In the genomic region with DNA sequence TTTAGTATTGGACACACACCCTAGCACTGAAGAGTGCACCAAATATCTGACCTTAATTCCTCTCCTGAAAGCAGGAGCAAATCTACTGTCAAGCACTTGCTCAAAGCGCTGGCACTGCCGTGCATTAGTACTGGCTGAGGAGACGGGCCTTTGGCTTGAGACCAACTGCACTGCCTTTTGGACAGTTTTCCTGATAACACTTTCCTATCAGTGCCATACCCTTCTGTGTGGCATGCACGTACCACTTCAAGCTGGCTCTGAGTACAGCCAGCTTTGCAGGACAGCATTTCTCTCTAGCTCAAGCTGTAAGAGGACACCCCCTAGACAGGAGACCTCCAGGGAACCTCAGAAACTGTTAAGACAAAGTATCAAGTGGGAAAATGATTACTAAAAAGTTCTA, we compare ENCODE assay signal across 15 mouse cellular contexts. TPM values are rescaled to one million over a fixed set of nuclear protein-coding genes. Genes with fewer than 3 reads are reported as not detected.
DNase-seq lines count a peak whose midpoint lies in the region; ATAC-seq and TF ChIP-seq lines count a peak whose summit lies in the region.
"Had no signal": no experiment of that assay in that cellular context is flagged by ENCODE, and none has a peak within 500 bp of the region (broad histone marks: within the 10 kb centered on the region; RNA-seq: fewer than 3 reads in every experiment).

No protein-coding gene starts in this region.

- DNase-seq in liver, embryonic 13.5 days, result no peak
- no peak for DNase-seq in forebrain, postnatal 0 days
- no peak for DNase-seq in layer of hippocampus, postnatal 36 days
- DNase-seq: thymus, adult 18-20 months had no signal

- no peak for TF ChIP-seq CTCF in forebrain, postnatal 0 days (IDR thresholded peaks at IDR 0.05; ENCODE audit: low read depth)

- H3K27ac ChIP-seq in liver, embryonic 13.5 days, result no peak overlapping the region
- no peak overlapping the region for H3K27ac ChIP-seq in liver, embryonic 12.5 days
- peak overlapping the region; percentile 35 to 76; a peak in 3 of 4 replicates for H3K27ac ChIP-seq in heart, embryonic 14.5 days (replicated peaks in 1 of 2; ENCODE audit: control insufficient read depth in 1 of 2, insufficient read depth in 1 of 2, low read depth in 2 of 2, low read length in 2 of 2)
- H3K27ac ChIP-seq in forebrain, postnatal 0 days (ENCODE audit: low read depth, low read length), result no peak overlapping the region
- H3K27ac ChIP-seq: limb, embryonic 13.5 days had no signal

- no peaks in the 10 kb centered on the region for H3K27me3 ChIP-seq in liver, embryonic 13.5 days
- no peaks in the 10 kb centered on the region for H3K27me3 ChIP-seq in liver, embryonic 12.5 days (replicated peaks)
- no peaks in the 10 kb centered on the region for H3K27me3 ChIP-seq in heart, embryonic 14.5 days (ENCODE audit: control insufficient read depth, insufficient read depth, low read length)
- no peaks in the 10 kb centered on the region for H3K27me3 ChIP-seq in forebrain, postnatal 0 days (ENCODE audit: insufficient read depth, low read length)
- H3K27me3 ChIP-seq: limb, embryonic 13.5 days had no signal

- WGBS in liver, embryonic 13.5 days (ENCODE audit: insufficient replicate concordance), result 31% methylated on average over 4 of the region's 4 CpGs
- 29% methylated on average over 4 of the region's 4 CpGs for WGBS in liver, embryonic 12.5 days (ENCODE audit: insufficient replicate concordance)
- WGBS in heart, embryonic 14.5 days, result 20% methylated on average over 4 of the region's 4 CpGs
- WGBS in forebrain, postnatal 0 days, result 74% methylated on average over 4 of the region's 4 CpGs

- no peak overlapping the region for H3K9ac ChIP-seq in liver, embryonic 13.5 days
- H3K9ac ChIP-seq in liver, embryonic 12.5 days, result no peak overlapping the region
- no peak overlapping the region for H3K9ac ChIP-seq in heart, embryonic 14.5 days (ENCODE audit: low read length)
- no peak overlapping the region for H3K9ac ChIP-seq in forebrain, postnatal 0 days
- H3K9ac ChIP-seq: limb, embryonic 13.5 days had no signal

- H3K9me3 ChIP-seq in liver, embryonic 13.5 days (replicated peaks), result no peaks in the 10 kb centered on the region
- H3K9me3 ChIP-seq in liver, embryonic 12.5 days (replicated peaks), result no peaks in the 10 kb centered on the region
- no peaks in the 10 kb centered on the region for H3K9me3 ChIP-seq in heart, embryonic 14.5 days (ENCODE audit: control insufficient read depth, low read length)
- no peaks in the 10 kb centered on the region for H3K9me3 ChIP-seq in forebrain, postnatal 0 days (ENCODE audit: low read length)
- H3K9me3 ChIP-seq: limb, embryonic 13.5 days had no signal

- H3K4me2 ChIP-seq in liver, embryonic 13.5 days, result no peak overlapping the region
- H3K4me2 ChIP-seq in liver, embryonic 12.5 days, result no peak overlapping the region
- 0 out of 2 replicates have a peak overlapping the region, but pooled peaks have one; percentile 6 for H3K4me2 ChIP-seq in heart, embryonic 14.5 days (ENCODE audit: low read length)
- H3K4me2 ChIP-seq in forebrain, postnatal 0 days (ENCODE audit: low read depth), result no peak overlapping the region
- H3K4me2 ChIP-seq: limb, embryonic 13.5 days had no signal

- peaks cover 6% of the 10 kb centered on the region for H3K4me1 ChIP-seq in liver, embryonic 13.5 days (replicated peaks)
- H3K4me1 ChIP-seq in liver, embryonic 12.5 days, result peaks cover 5% of the 10 kb centered on the region; the same call in 1 of the 2 replicates
- peaks cover 3 to 11% of the 10 kb centered on the region in 2 experiments; a peak in 2 of 4 replicates for H3K4me1 ChIP-seq in heart, embryonic 14.5 days (ENCODE audit: control insufficient read depth in 2 of 2, insufficient read depth in 2 of 2, low read length in 2 of 2)
- no peaks in the 10 kb centered on the region for H3K4me1 ChIP-seq in forebrain, postnatal 0 days (ENCODE audit: insufficient read depth)
- H3K4me1 ChIP-seq: limb, embryonic 13.5 days had no signal

- no peak overlapping the region for H3K4me3 ChIP-seq in liver, embryonic 13.5 days (replicated peaks)
- H3K4me3 ChIP-seq in liver, embryonic 12.5 days, result no peak overlapping the region
- H3K4me3 ChIP-seq in heart, embryonic 14.5 days (ENCODE audit: control insufficient read depth in 1 of 2, insufficient read depth in 1 of 2, low read depth in 1 of 2, low read length in 2 of 2), result no peak overlapping the region
- H3K4me3 ChIP-seq in forebrain, postnatal 0 days (ENCODE audit: low read depth, low read length), result no peak overlapping the region
- H3K4me3 ChIP-seq: limb, embryonic 13.5 days had no signal

- 0 out of 2 replicates have a peak, but pooled peaks have one; percentile 54 for ATAC-seq in liver, embryonic 13.5 days (ENCODE audit: low read depth)
- ATAC-seq in liver, embryonic 12.5 days, result no peak
- ATAC-seq in common myeloid progenitor, adult 5-6 weeks (replicated peaks; ENCODE audit: low read depth, poor library complexity, severe bottlenecking), result peak; percentile 60
- peak; percentile 65 for ATAC-seq in heart, embryonic 14.5 days (ENCODE audit: insufficient number of reproducible peaks, insufficient read depth, low FRiP score, low read depth)
- peak; percentile 71 for ATAC-seq in megakaryocyte progenitor cell, adult 5-6 weeks (replicated peaks; ENCODE audit: poor library complexity)
- no peak for ATAC-seq in forebrain, postnatal 0 days
- ATAC-seq: intestine, embryonic 16.5 days; midbrain, embryonic 16.5 days had no signal

- peaks cover 16% of the 10 kb centered on the region for H3K36me3 ChIP-seq in liver, embryonic 13.5 days
- peaks cover 17% of the 10 kb centered on the region for H3K36me3 ChIP-seq in liver, embryonic 12.5 days
- H3K36me3 ChIP-seq in heart, embryonic 14.5 days (ENCODE audit: control insufficient read depth, insufficient read depth, low read length), result peaks cover 34% of the 10 kb centered on the region
- H3K36me3 ChIP-seq in forebrain, postnatal 0 days (ENCODE audit: insufficient read depth), result peaks cover 25% of the 10 kb centered on the region

RNA-seq across cellular contexts. Expression of a gene that starts 1.3 kb away (rescaled TPM):
- not detected in 2 replicates for polyA plus RNA-seq in liver, embryonic 13.5 days (2015; fragmentation: Nextera tagmentation; extraction: Ambion mirVana)
- not detected in 2 replicates for polyA plus RNA-seq in liver, embryonic 12.5 days (2016; fragmentation: Nextera tagmentation; extraction: Ambion mirVana)
- total RNA-seq in common myeloid progenitor, adult 5-6 weeks (2017), result not detected in 2 replicates
- polyA plus RNA-seq in heart, embryonic 14.5 days (2014; fragmentation: Nextera tagmentation; extraction: Ambion mirVana), result not detected in 2 replicates
- total RNA-seq in megakaryocyte progenitor cell, adult 5-6 weeks (2015), result not detected in 2 replicates
- total RNA-seq in megakaryocyte progenitor cell, adult 5-6 weeks (2017), result not detected in 2 replicates
- total RNA-seq in forebrain, postnatal 0 days (2014; rRNA removed), result not detected in 2 replicates
- not detected in 2 replicates for polyA plus RNA-seq in forebrain, postnatal 0 days (2015; fragmentation: Nextera tagmentation; extraction: Ambion mirVana)
- total RNA-seq in layer of hippocampus, postnatal 36 days (2021), result not detected
- total RNA-seq: gastrocnemius, postnatal 4 days; layer of hippocampus, adult 18-20 months had no signal
- polyA plus RNA-seq: forebrain, embryonic 11.5 days; intestine, embryonic 16.5 days; limb, embryonic 13.5 days; midbrain, embryonic 16.5 days had no signal

RNA-seq across cellular contexts. Expression of a gene that starts 5.5 kb away (rescaled TPM):
- polyA plus RNA-seq in liver, embryonic 13.5 days (2015; fragmentation: Nextera tagmentation; extraction: Ambion mirVana), result not detected in 2 replicates
- not detected in 2 replicates for polyA plus RNA-seq in liver, embryonic 12.5 days (2016; fragmentation: Nextera tagmentation; extraction: Ambion mirVana)
- total RNA-seq in common myeloid progenitor, adult 5-6 weeks (2017), result not detected in 2 replicates
- polyA plus RNA-seq in heart, embryonic 14.5 days (2014; fragmentation: Nextera tagmentation; extraction: Ambion mirVana), result not detected in 2 replicates
- total RNA-seq in megakaryocyte progenitor cell, adult 5-6 weeks (2015), result not detected in 2 replicates
- not detected in 2 replicates for total RNA-seq in megakaryocyte progenitor cell, adult 5-6 weeks (2017)
- total RNA-seq in forebrain, postnatal 0 days (2014; rRNA removed), result not detected in 2 replicates
- not detected in 2 replicates for polyA plus RNA-seq in forebrain, postnatal 0 days (2015; fragmentation: Nextera tagmentation; extraction: Ambion mirVana)
- total RNA-seq in layer of hippocampus, postnatal 36 days (2021), result not detected
- total RNA-seq: gastrocnemius, postnatal 4 days; layer of hippocampus, adult 18-20 months; neutrophil, adult 5-6 weeks had no signal
- polyA plus RNA-seq: forebrain, embryonic 11.5 days; intestine, embryonic 16.5 days; limb, embryonic 13.5 days; midbrain, embryonic 16.5 days had no signal

RNA-seq across cellular contexts. Expression of a gene that starts 26.3 kb away (rescaled TPM):
- polyA plus RNA-seq in liver, embryonic 13.5 days (2015; fragmentation: Nextera tagmentation; extraction: Ambion mirVana), result 11.6 and 12.7 TPM in 2 replicates
- polyA plus RNA-seq in liver, embryonic 12.5 days (2016; fragmentation: Nextera tagmentation; extraction: Ambion mirVana), result 15.9 and 16.9 TPM in 2 replicates
- 9.0 and 10.0 TPM in 2 replicates for total RNA-seq in common myeloid progenitor, adult 5-6 weeks (2017)
- polyA plus RNA-seq in heart, embryonic 14.5 days (2014; fragmentation: Nextera tagmentation; extraction: Ambion mirVana), result 30.2 and 34.0 TPM in 2 replicates
- 32.4 and 33.3 TPM in 2 replicates for total RNA-seq in megakaryocyte progenitor cell, adult 5-6 weeks (2015)
- 8.7 and 19.8 TPM in 2 replicates for total RNA-seq in megakaryocyte progenitor cell, adult 5-6 weeks (2017)
- total RNA-seq in forebrain, postnatal 0 days (2014; rRNA removed), result 28.0 and 42.1 TPM in 2 replicates
- 27.7 and 36.9 TPM in 2 replicates for polyA plus RNA-seq in forebrain, postnatal 0 days (2015; fragmentation: Nextera tagmentation; extraction: Ambion mirVana)
- 10 to 100 TPM; 57.6 to 58.6 TPM for total RNA-seq in layer of hippocampus, postnatal 36 days (2021)

RNA-seq across cellular contexts. Expression of a gene that starts 30.9 kb away (rescaled TPM):
- polyA plus RNA-seq in liver, embryonic 13.5 days (2015; fragmentation: Nextera tagmentation; extraction: Ambion mirVana), result not detected in 2 replicates
- polyA plus RNA-seq in liver, embryonic 12.5 days (2016; fragmentation: Nextera tagmentation; extraction: Ambion mirVana), result not detected in 2 replicates
- total RNA-seq in common myeloid progenitor, adult 5-6 weeks (2017), result not detected in 2 replicates
- polyA plus RNA-seq in heart, embryonic 14.5 days (2014; fragmentation: Nextera tagmentation; extraction: Ambion mirVana), result not detected in 2 replicates
- total RNA-seq in megakaryocyte progenitor cell, adult 5-6 weeks (2015), result 0.07 TPM in 1 of 2 replicates, not detected in the other
- not detected in 2 replicates for total RNA-seq in megakaryocyte progenitor cell, adult 5-6 weeks (2017)
- total RNA-seq in forebrain, postnatal 0 days (2014; rRNA removed), result 0.29 and 0.38 TPM in 2 replicates
- polyA plus RNA-seq in forebrain, postnatal 0 days (2015; fragmentation: Nextera tagmentation; extraction: Ambion mirVana), result 0.10 and 0.18 TPM in 2 replicates
- under 1 TPM; 0.43 to 0.90 TPM for total RNA-seq in layer of hippocampus, postnatal 36 days (2021)
- total RNA-seq: gastrocnemius, postnatal 4 days; neutrophil, adult 5-6 weeks had no signal
- polyA plus RNA-seq: limb, embryonic 13.5 days had no signal

RNA-seq across cellular contexts. Expression of a gene that starts 31.4 kb away (rescaled TPM):
- polyA plus RNA-seq in liver, embryonic 13.5 days (2015; fragmentation: Nextera tagmentation; extraction: Ambion mirVana), result not detected in 2 replicates
- 0.05 TPM in 1 of 2 replicates, not detected in the other for polyA plus RNA-seq in liver, embryonic 12.5 days (2016; fragmentation: Nextera tagmentation; extraction: Ambion mirVana)
- not detected in 2 replicates for total RNA-seq in common myeloid progenitor, adult 5-6 weeks (2017)
- not detected in 2 replicates for polyA plus RNA-seq in heart, embryonic 14.5 days (2014; fragmentation: Nextera tagmentation; extraction: Ambion mirVana)
- total RNA-seq in megakaryocyte progenitor cell, adult 5-6 weeks (2015), result not detected in 2 replicates
- not detected in 2 replicates for total RNA-seq in megakaryocyte progenitor cell, adult 5-6 weeks (2017)
- not detected in 2 replicates for total RNA-seq in forebrain, postnatal 0 days (2014; rRNA removed)
- not detected in 2 replicates for polyA plus RNA-seq in forebrain, postnatal 0 days (2015; fragmentation: Nextera tagmentation; extraction: Ambion mirVana)
- under 1 TPM; 0.78 to 0.95 TPM for total RNA-seq in layer of hippocampus, postnatal 36 days (2021)
- total RNA-seq: gastrocnemius, postnatal 4 days had no signal
- polyA plus RNA-seq: intestine, embryonic 16.5 days; limb, embryonic 13.5 days had no signal

Comparison
In these comparisons a context has a peak if more than half of its experiments do, and no peak if none do; other contexts are left out.
1. ATAC-seq: peak in liver, embryonic 13.5 days (single experiment), common myeloid progenitor, adult 5-6 weeks (single experiment), heart, embryonic 14.5 days (single experiment) and megakaryocyte progenitor cell, adult 5-6 weeks (single experiment); none in liver, embryonic 12.5 days (single experiment) and forebrain, postnatal 0 days (single experiment).
2. H3K27ac ChIP-seq: peak in heart, embryonic 14.5 days (2 of 2); none in liver, embryonic 13.5 days (single experiment), liver, embryonic 12.5 days (single experiment) and forebrain, postnatal 0 days (single experiment).